Mouse (Mus musculus): Measurements from ENCODE around the gene Gm45062. TPM values are rescaled to one million over a fixed set of nuclear protein-coding genes. Genes with fewer than 3 reads are reported as not detected.

Gene Gm45062
- polyA plus RNA-seq, 1 experiment, result 5.4 TPM

- H3K27ac ChIP-seq (ENCODE audit: insufficient read depth, low read length), result no peak overlapping the region
- TF ChIP-seq POLR2A (IDR thresholded peaks at IDR 0.05; ENCODE audit: low read depth, low read length) (no peak), CTCF (IDR thresholded peaks at IDR 0.05; ENCODE audit: borderline replicate concordance, insufficient read depth, low read length) (no peak)
- no peaks in the 10 kb centered on the region for H3K4me1 ChIP-seq (ENCODE audit: control insufficient read depth, insufficient read depth, low read length)
- H3K4me3 ChIP-seq (ENCODE audit: insufficient read depth, low read length), result no peak overlapping the region
Observed at GRCm38 (mm10) chr6:8639526-8639925, 380.3 kb downstream of the Gm45062 start.

GRCm38 (mm10) chr6:8640863-8641262 lies 381.6 kb downstream of the Gm45062 start:
- TF ChIP-seq POLR2A (IDR thresholded peaks at IDR 0.05; ENCODE audit: low read depth, low read length), result no peak
- no peak for TF ChIP-seq CTCF (IDR thresholded peaks at IDR 0.05; ENCODE audit: borderline replicate concordance, insufficient read depth, low read length)
- Histone ChIP-seq H3K27ac (ENCODE audit: insufficient read depth, low read length) (no peak overlapping the region), H3K4me3 (ENCODE audit: insufficient read depth, low read length) (no peak overlapping the region), H3K4me1 (ENCODE audit: control insufficient read depth, insufficient read depth, low read length) (no peaks in the 10 kb centered on the region)

GRCm38 (mm10) chr6:8644703-8645102 lies 385.5 kb downstream of the Gm45062 start:
- no peaks in the 10 kb centered on the region for H3K4me1 ChIP-seq (ENCODE audit: control insufficient read depth, insufficient read depth, low read length)
- TF ChIP-seq POLR2A (IDR thresholded peaks at IDR 0.05; ENCODE audit: low read depth, low read length), result no peak
- TF ChIP-seq CTCF (IDR thresholded peaks at IDR 0.05; ENCODE audit: borderline replicate concordance, insufficient read depth, low read length), result no peak
- no peak overlapping the region for H3K27ac ChIP-seq (ENCODE audit: insufficient read depth, low read length)
- H3K4me3 ChIP-seq (ENCODE audit: insufficient read depth, low read length), result no peak overlapping the region

- Histone ChIP-seq H3K4me1 (ENCODE audit: control insufficient read depth, insufficient read depth, low read length) (no peaks in the 10 kb centered on the region), H3K4me3 (ENCODE audit: insufficient read depth, low read length) (no peak overlapping the region), H3K27ac (ENCODE audit: insufficient read depth, low read length) (no peak overlapping the region)
- no peak for TF ChIP-seq CTCF (IDR thresholded peaks at IDR 0.05; ENCODE audit: borderline replicate concordance, insufficient read depth, low read length)
- TF ChIP-seq POLR2A (IDR thresholded peaks at IDR 0.05; ENCODE audit: low read depth, low read length), result no peak
Observed at GRCm38 (mm10) chr6:8645708-8646107, 386.5 kb downstream of the Gm45062 start.

Other genes with a start within 250 kb of the Gm45062 start
- gene Col28a1, start 66.8 kb upstream of the Gm45062 start, polyA plus RNA-seq (2011; ENCODE audit: insufficient read length, low read depth, missing spikeins), result 1.5 and 1.6 TPM in 2 replicates
- gene Mios, start 50.2 kb upstream of the Gm45062 start, polyA plus RNA-seq (2011; ENCODE audit: insufficient read length, low read depth, missing spikeins), result 20.2 and 23.8 TPM in 2 replicates
- gene Rpa3, start 277 bp upstream of the Gm45062 start, polyA plus RNA-seq (2011; ENCODE audit: insufficient read length, low read depth, missing spikeins), result 63.9 and 77.1 TPM in 2 replicates
- 8.8 and 10.0 TPM in 2 replicates for gene Umad1, start 162 bp upstream of the Gm45062 start, polyA plus RNA-seq (2011; ENCODE audit: insufficient read length, low read depth, missing spikeins)

All from embryonic fibroblast, embryonic 13.5 days (primary cell).